Mouse (Mus musculus) midbrain, embryonic 12.5 days (tissue): ENCODE measurements at regions not wholly inside any gene's neighbourhood (a gene's known extent, or its start where the extent isn't known, plus 50 kb on each side); places are given as distances from the start of the nearest gene placed in this dataset.

Source experiments
- ATAC-seq: fragments of 200-750 bp; cut with Nextera tagmentation; 2 replicates; pipeline ENCODE4 v1.8.0; 2017; ENCODE audit warnings: low read depth, moderate TSS enrichment, moderate library complexity; ENCODE audit not compliant: low FRiP score
- H3K27ac ChIP-seq: fragments of 300-500 bp; sonication (generic); replicated peaks from 2 replicates; pipeline ENCODE4 v1.5.1; 2016; ENCODE audit warnings: mild to moderate bottlenecking
- H3K27me3 ChIP-seq: fragments of 300-500 bp; sonication (generic); 2 replicates; pipeline ENCODE4 v1.6.1; 2016; ENCODE audit warnings: mild to moderate bottlenecking
- H3K36me3 ChIP-seq: fragments of 300-500 bp; sonication (generic); 2 replicates; pipeline ENCODE4 v1.6.1; 2016
- H3K4me1 ChIP-seq: fragments of 300-500 bp; sonication (generic); 2 replicates; pipeline ENCODE4 v1.6.1; 2016
- H3K4me2 ChIP-seq: fragments of 300-500 bp; sonication (generic); replicated peaks from 2 replicates; pipeline ENCODE4 v1.6.1; 2016; ENCODE audit warnings: mild to moderate bottlenecking, moderate library complexity
- H3K4me3 ChIP-seq: fragments of 300-500 bp; sonication (generic); 2 replicates; pipeline ENCODE4 v1.5.1; 2016; ENCODE audit warnings: mild to moderate bottlenecking
- H3K9ac ChIP-seq: fragments of 300-500 bp; sonication (generic); replicated peaks from 2 replicates; pipeline ENCODE4 v1.6.1; 2016; ENCODE audit warnings: mild to moderate bottlenecking, moderate library complexity
- H3K9me3 ChIP-seq: fragments of 300-500 bp; sonication (generic); 2 replicates; pipeline ENCODE4 v1.6.1; 2016; ENCODE audit warnings: mild to moderate bottlenecking
- WGBS: fragments of 180-500 bp; shearing (Covaris S2); methylation state at CpG from one replicate; pipeline ENCODE4 v1.1.7; 2016; 5-methylcytosine and 5-hydroxymethylcytosine counted together

GRCm38 (mm10) chrX:99285611-99286010 is 149.7 kb downstream of the Efnb1 start:
- Histone ChIP-seq H3K27me3 (peaks cover 94% of the 10 kb centered on the region), H3K27ac (peak overlapping the region; percentile 35; the same call in 1 of the 2 replicates), H3K4me1 (peaks cover 10% of the 10 kb centered on the region), H3K36me3 (no peaks in the 10 kb centered on the region), H3K9ac (no peak overlapping the region), H3K4me2 (no peak overlapping the region), H3K4me3 (no peak overlapping the region), H3K9me3 (no peaks in the 10 kb centered on the region)
- 25% methylated on average over 9 of the region's 9 CpGs for WGBS
- ATAC-seq: peak; percentile 71; the same call in 1 of the 2 replicates

- Histone ChIP-seq H3K9ac (no peak overlapping the region), H3K27me3 (peaks cover 83% of the 10 kb centered on the region), H3K4me3 (no peak overlapping the region), H3K36me3 (no peaks in the 10 kb centered on the region), H3K4me2 (no peak overlapping the region), H3K9me3 (no peaks in the 10 kb centered on the region), H3K4me1 (peaks cover 12% of the 10 kb centered on the region), H3K27ac (no peak overlapping the region)
- 69% methylated on average over 5 of the region's 5 CpGs for WGBS
- ATAC-seq: no peak
These were observed 145.1 kb downstream of the Efnb1 start for GRCm38 (mm10) chrX:99280991-99281390.

GRCm38 (mm10) chrX:99280543-99280942 is 144.6 kb downstream of the Efnb1 start:
- no peak overlapping the region for H3K4me3 ChIP-seq
- H3K27ac ChIP-seq: no peak overlapping the region
- peaks cover 83% of the 10 kb centered on the region for H3K27me3 ChIP-seq
- H3K4me2 ChIP-seq: no peak overlapping the region
- ATAC-seq: no peak
- 50% methylated on average over 5 of the region's 5 CpGs for WGBS
- H3K36me3 ChIP-seq: no peaks in the 10 kb centered on the region
- peaks cover 7% of the 10 kb centered on the region; the same call in 1 of the 2 replicates for H3K4me1 ChIP-seq
- H3K9me3 ChIP-seq: no peaks in the 10 kb centered on the region
- H3K9ac ChIP-seq: no peak overlapping the region

GRCm38 (mm10) chrX:99275536-99275935 is 139.6 kb downstream of the Efnb1 start:
- Histone ChIP-seq H3K36me3 (no peaks in the 10 kb centered on the region), H3K9ac (no peak overlapping the region), H3K9me3 (no peaks in the 10 kb centered on the region), H3K27me3 (peaks cover 62% of the 10 kb centered on the region), H3K4me2 (no peak overlapping the region), H3K27ac (no peak overlapping the region), H3K4me1 (peaks cover under 1% of the 10 kb centered on the region; the same call in 1 of the 2 replicates), H3K4me3 (no peak overlapping the region)
- WGBS: 83% methylated on average over 5 of the region's 5 CpGs
- no peak for ATAC-seq

- H3K4me1 ChIP-seq: no peaks in the 10 kb centered on the region
- no peaks in the 10 kb centered on the region for H3K9me3 ChIP-seq
- WGBS: 83% methylated on average over 3 of the region's 3 CpGs
- no peak overlapping the region for H3K27ac ChIP-seq
- H3K4me3 ChIP-seq: no peak overlapping the region
- no peak overlapping the region for H3K4me2 ChIP-seq
- no peak overlapping the region for H3K9ac ChIP-seq
- H3K36me3 ChIP-seq: no peaks in the 10 kb centered on the region
- ATAC-seq: no peak
- peaks cover 43% of the 10 kb centered on the region for H3K27me3 ChIP-seq
These were observed 136.0 kb downstream of the Efnb1 start for GRCm38 (mm10) chrX:99271908-99272307.

- no peaks in the 10 kb centered on the region for H3K36me3 ChIP-seq
- H3K9ac ChIP-seq: no peak overlapping the region
- H3K4me1 ChIP-seq: no peaks in the 10 kb centered on the region
- H3K4me3 ChIP-seq: no peak overlapping the region
- WGBS: 79% methylated on average over 5 of the region's 5 CpGs
- no peaks in the 10 kb centered on the region for H3K9me3 ChIP-seq
- peaks cover 82% of the 10 kb centered on the region for H3K27me3 ChIP-seq
- no peak overlapping the region for H3K4me2 ChIP-seq
- H3K27ac ChIP-seq: no peak overlapping the region
- no peak for ATAC-seq
These were observed 113.2 kb downstream of the Efnb1 start for GRCm38 (mm10) chrX:99249038-99249607.

GRCm38 (mm10) chrX:99248181-99248580 is 112.3 kb downstream of the Efnb1 start:
- Histone ChIP-seq H3K36me3 (no peaks in the 10 kb centered on the region), H3K4me2 (no peak overlapping the region), H3K9ac (no peak overlapping the region), H3K9me3 (no peaks in the 10 kb centered on the region), H3K27ac (no peak overlapping the region), H3K4me3 (no peak overlapping the region), H3K4me1 (no peaks in the 10 kb centered on the region), H3K27me3 (peaks cover 83% of the 10 kb centered on the region)
- no peak for ATAC-seq
- WGBS: 86% methylated on average over 5 of the region's 5 CpGs

- no peaks in the 10 kb centered on the region for H3K36me3 ChIP-seq
These were observed 110.8 kb downstream of the Efnb1 start for GRCm38 (mm10) chrX:99246704-99247103.

GRCm38 (mm10) chrX:99246051-99246450 is 110.1 kb downstream of the Efnb1 start:
- 87% methylated on average over 8 of the region's 8 CpGs for WGBS

More at GRCm38 (mm10) chrX:99246704-99247103, 110.8 kb downstream of the Efnb1 start:
- Histone ChIP-seq H3K27ac (no peak overlapping the region), H3K4me2 (no peak overlapping the region), H3K4me3 (no peak overlapping the region), H3K4me1 (no peaks in the 10 kb centered on the region), H3K9me3 (no peaks in the 10 kb centered on the region), H3K9ac (no peak overlapping the region), H3K27me3 (peaks cover 86% of the 10 kb centered on the region)
- no peak for ATAC-seq
- 80% methylated on average over 2 of the region's 2 CpGs for WGBS

GRCm38 (mm10) chrX:99245541-99245940 is 109.6 kb downstream of the Efnb1 start:
- Histone ChIP-seq H3K4me3 (no peak overlapping the region), H3K9ac (no peak overlapping the region), H3K27me3 (peaks cover 88% of the 10 kb centered on the region), H3K4me1 (no peaks in the 10 kb centered on the region), H3K4me2 (no peak overlapping the region), H3K27ac (no peak overlapping the region), H3K9me3 (no peaks in the 10 kb centered on the region), H3K36me3 (no peaks in the 10 kb centered on the region)
- ATAC-seq: no peak
- 86% methylated on average over 3 of the region's 3 CpGs for WGBS

More at GRCm38 (mm10) chrX:99246051-99246450, 110.1 kb downstream of the Efnb1 start:
- H3K27ac ChIP-seq: no peak overlapping the region
- no peak overlapping the region for H3K4me2 ChIP-seq
- no peaks in the 10 kb centered on the region for H3K4me1 ChIP-seq
- H3K9me3 ChIP-seq: no peaks in the 10 kb centered on the region
- H3K9ac ChIP-seq: no peak overlapping the region
- H3K36me3 ChIP-seq: no peaks in the 10 kb centered on the region
- ATAC-seq: no peak
- peaks cover 85% of the 10 kb centered on the region for H3K27me3 ChIP-seq
- no peak overlapping the region for H3K4me3 ChIP-seq

- no peaks in the 10 kb centered on the region for H3K36me3 ChIP-seq
- no peaks in the 10 kb centered on the region for H3K9me3 ChIP-seq
- H3K4me2 ChIP-seq: no peak overlapping the region
- H3K27ac ChIP-seq: no peak overlapping the region
- H3K4me1 ChIP-seq: no peaks in the 10 kb centered on the region
- ATAC-seq: no peak
- peaks cover 84% of the 10 kb centered on the region for H3K27me3 ChIP-seq
- no peak overlapping the region for H3K9ac ChIP-seq
- WGBS: 95% methylated on average over 5 of the region's 5 CpGs
- no peak overlapping the region for H3K4me3 ChIP-seq
These were observed 107.3 kb downstream of the Efnb1 start for GRCm38 (mm10) chrX:99243251-99243650.

- H3K4me1 ChIP-seq: no peaks in the 10 kb centered on the region
- no peaks in the 10 kb centered on the region for H3K36me3 ChIP-seq
- no peak overlapping the region for H3K27ac ChIP-seq
- H3K9ac ChIP-seq: no peak overlapping the region
- 47% methylated on average over 5 of the region's 5 CpGs for WGBS
- no peak for ATAC-seq
- H3K4me3 ChIP-seq: no peak overlapping the region
- no peak overlapping the region for H3K4me2 ChIP-seq
- peaks cover 68% of the 10 kb centered on the region for H3K27me3 ChIP-seq
- H3K9me3 ChIP-seq: no peaks in the 10 kb centered on the region
These were observed 105.8 kb downstream of the Efnb1 start for GRCm38 (mm10) chrX:99241684-99242118.

- Histone ChIP-seq H3K27ac (no peak overlapping the region), H3K36me3 (no peaks in the 10 kb centered on the region), H3K27me3 (peaks cover 51% of the 10 kb centered on the region), H3K9ac (no peak overlapping the region), H3K9me3 (no peaks in the 10 kb centered on the region), H3K4me2 (no peak overlapping the region), H3K4me1 (peaks cover 5% of the 10 kb centered on the region), H3K4me3 (no peak overlapping the region)
- WGBS: 77% methylated on average over 3 of the region's 3 CpGs
- ATAC-seq: no peak
These were observed 97.1 kb downstream of the Efnb1 start for GRCm38 (mm10) chrX:99233035-99233434.
